Mouse (Mus musculus): ENCODE results near the gene Pacsin2. TPM values are rescaled to one million over a fixed set of nuclear protein-coding genes. Genes with fewer than 3 reads are reported as not detected.

The Pacsin2 gene
- polyA plus RNA-seq, 1 experiment from 2014 or later = 36.3 TPM

- H3K9me3 ChIP-seq (ENCODE audit: control insufficient read depth, low read length) = no peaks in the 10 kb centered on the region
- 79% methylated on average over 8 of the region's 8 CpGs for WGBS
- no peak overlapping the region for H3K4me3 ChIP-seq (ENCODE audit: low read depth, low read length)
- DNase-seq (ENCODE audit: low spot score, missing footprints) (no peak), ATAC-seq (ENCODE audit: low FRiP score) (no peak)
- H3K27ac ChIP-seq (ENCODE audit: low read depth, low read length) = no peak overlapping the region
- no peaks in the 10 kb centered on the region for H3K27me3 ChIP-seq (ENCODE audit: control insufficient read depth, insufficient read depth, low read length)
- no peaks in the 10 kb centered on the region for H3K36me3 ChIP-seq (ENCODE audit: control insufficient read depth, insufficient read depth, low read length)
- no peak overlapping the region for H3K4me2 ChIP-seq
- no peak overlapping the region for H3K9ac ChIP-seq (ENCODE audit: low read length)
- H3K4me1 ChIP-seq (ENCODE audit: control insufficient read depth, insufficient read depth, low read length) = no peaks in the 10 kb centered on the region
These were observed 18.3 kb upstream of the Pacsin2 start for GRCm38 (mm10) chr15:83482645-83483224.

- H3K27ac ChIP-seq (ENCODE audit: low read depth, low read length) = no peak overlapping the region
These were observed 16.9 kb upstream of the Pacsin2 start for GRCm38 (mm10) chr15:83481236-83481780.

GRCm38 (mm10) chr15:83479818-83480217 lies 15.4 kb upstream of the Pacsin2 start:
- H3K27me3 ChIP-seq (ENCODE audit: control insufficient read depth, insufficient read depth, low read length) = no peaks in the 10 kb centered on the region
- DNase-seq (ENCODE audit: low spot score, missing footprints) = no peak
- H3K27ac ChIP-seq (ENCODE audit: low read depth, low read length) = no peak overlapping the region
- H3K9ac ChIP-seq (ENCODE audit: low read length) = no peak overlapping the region
- 89% methylated on average over 4 of the region's 4 CpGs for WGBS
- no peaks in the 10 kb centered on the region for H3K36me3 ChIP-seq (ENCODE audit: control insufficient read depth, insufficient read depth, low read length)
- H3K4me2 ChIP-seq = no peak overlapping the region
- H3K4me1 ChIP-seq (ENCODE audit: control insufficient read depth, insufficient read depth, low read length) = no peaks in the 10 kb centered on the region
- no peak overlapping the region for H3K4me3 ChIP-seq (ENCODE audit: low read depth, low read length)
- ATAC-seq (ENCODE audit: low FRiP score) = no peak
- no peaks in the 10 kb centered on the region for H3K9me3 ChIP-seq (ENCODE audit: control insufficient read depth, low read length)

More at GRCm38 (mm10) chr15:83481236-83481780, 16.9 kb upstream of the Pacsin2 start:
- Histone ChIP-seq H3K9me3 (ENCODE audit: control insufficient read depth, low read length) (no peaks in the 10 kb centered on the region), H3K9ac (ENCODE audit: low read length) (no peak overlapping the region), H3K4me3 (ENCODE audit: low read depth, low read length) (no peak overlapping the region), H3K4me2 (no peak overlapping the region), H3K4me1 (ENCODE audit: control insufficient read depth, insufficient read depth, low read length) (no peaks in the 10 kb centered on the region), H3K27me3 (ENCODE audit: control insufficient read depth, insufficient read depth, low read length) (no peaks in the 10 kb centered on the region), H3K36me3 (ENCODE audit: control insufficient read depth, insufficient read depth, low read length) (no peaks in the 10 kb centered on the region)
- 75% methylated on average over 10 of the region's 10 CpGs for WGBS
- ATAC-seq (ENCODE audit: low FRiP score) = no peak
- no peak for DNase-seq (ENCODE audit: low spot score, missing footprints)

- WGBS = 77% methylated on average over 3 of the region's 3 CpGs
- Histone ChIP-seq H3K4me3 (ENCODE audit: low read depth, low read length) (no peak overlapping the region), H3K27me3 (ENCODE audit: control insufficient read depth, insufficient read depth, low read length) (no peaks in the 10 kb centered on the region), H3K27ac (ENCODE audit: low read depth, low read length) (no peak overlapping the region), H3K4me2 (no peak overlapping the region), H3K36me3 (ENCODE audit: control insufficient read depth, insufficient read depth, low read length) (no peaks in the 10 kb centered on the region), H3K4me1 (ENCODE audit: control insufficient read depth, insufficient read depth, low read length) (no peaks in the 10 kb centered on the region), H3K9ac (ENCODE audit: low read length) (no peak overlapping the region), H3K9me3 (ENCODE audit: control insufficient read depth, low read length) (no peaks in the 10 kb centered on the region)
- no peak for ATAC-seq (ENCODE audit: low FRiP score)
- no peak for DNase-seq (ENCODE audit: low spot score, missing footprints)
These were observed 13.7 kb upstream of the Pacsin2 start for GRCm38 (mm10) chr15:83478096-83478495.

GRCm38 (mm10) chr15:83476593-83477273 lies 12.3 kb upstream of the Pacsin2 start:
- Histone ChIP-seq H3K9ac (ENCODE audit: low read length) (no peak overlapping the region), H3K9me3 (ENCODE audit: control insufficient read depth, low read length) (no peaks in the 10 kb centered on the region), H3K36me3 (ENCODE audit: control insufficient read depth, insufficient read depth, low read length) (no peaks in the 10 kb centered on the region), H3K4me1 (ENCODE audit: control insufficient read depth, insufficient read depth, low read length) (no peaks in the 10 kb centered on the region), H3K27ac (ENCODE audit: low read depth, low read length) (no peak overlapping the region), H3K27me3 (ENCODE audit: control insufficient read depth, insufficient read depth, low read length) (no peaks in the 10 kb centered on the region), H3K4me2 (no peak overlapping the region), H3K4me3 (ENCODE audit: low read depth, low read length) (no peak overlapping the region)
- 86% methylated on average over 12 of the region's 12 CpGs for WGBS
- no peak for DNase-seq (ENCODE audit: low spot score, missing footprints)
- ATAC-seq (ENCODE audit: low FRiP score) = no peak

- Histone ChIP-seq H3K27ac (ENCODE audit: low read depth, low read length) (no peak overlapping the region), H3K9me3 (ENCODE audit: control insufficient read depth, low read length) (no peaks in the 10 kb centered on the region), H3K4me3 (ENCODE audit: low read depth, low read length) (no peak overlapping the region), H3K9ac (ENCODE audit: low read length) (no peak overlapping the region), H3K27me3 (ENCODE audit: control insufficient read depth, insufficient read depth, low read length) (no peaks in the 10 kb centered on the region), H3K4me2 (no peak overlapping the region), H3K4me1 (ENCODE audit: control insufficient read depth, insufficient read depth, low read length) (no peaks in the 10 kb centered on the region), H3K36me3 (ENCODE audit: control insufficient read depth, insufficient read depth, low read length) (no peaks in the 10 kb centered on the region)
- 36% methylated on average over 5 of the region's 5 CpGs for WGBS
- DNase-seq (ENCODE audit: low spot score, missing footprints) = no peak
- ATAC-seq (ENCODE audit: low FRiP score) = no peak
These were observed 10.0 kb upstream of the Pacsin2 start for GRCm38 (mm10) chr15:83474466-83474836.

GRCm38 (mm10) chr15:83473832-83474465 lies 9.5 kb upstream of the Pacsin2 start:
- no peak overlapping the region for H3K4me3 ChIP-seq (ENCODE audit: low read depth, low read length)
- WGBS = 72% methylated on average over 10 of the region's 10 CpGs
- ATAC-seq (ENCODE audit: low FRiP score) (no peak), DNase-seq (ENCODE audit: low spot score, missing footprints) (no peak)
- H3K4me1 ChIP-seq (ENCODE audit: control insufficient read depth, insufficient read depth, low read length) = no peaks in the 10 kb centered on the region
- H3K4me2 ChIP-seq = no peak overlapping the region
- no peak overlapping the region for H3K9ac ChIP-seq (ENCODE audit: low read length)
- no peaks in the 10 kb centered on the region for H3K27me3 ChIP-seq (ENCODE audit: control insufficient read depth, insufficient read depth, low read length)
- H3K27ac ChIP-seq (ENCODE audit: low read depth, low read length) = no peak overlapping the region
- H3K9me3 ChIP-seq (ENCODE audit: control insufficient read depth, low read length) = no peaks in the 10 kb centered on the region
- H3K36me3 ChIP-seq (ENCODE audit: control insufficient read depth, insufficient read depth, low read length) = no peaks in the 10 kb centered on the region

GRCm38 (mm10) chr15:83473251-83473650 lies 8.8 kb upstream of the Pacsin2 start:
- ATAC-seq (ENCODE audit: low FRiP score) = no peak
- Histone ChIP-seq H3K9me3 (ENCODE audit: control insufficient read depth, low read length) (no peaks in the 10 kb centered on the region), H3K36me3 (ENCODE audit: control insufficient read depth, insufficient read depth, low read length) (no peaks in the 10 kb centered on the region), H3K4me3 (ENCODE audit: low read depth, low read length) (no peak overlapping the region), H3K27me3 (ENCODE audit: control insufficient read depth, insufficient read depth, low read length) (no peaks in the 10 kb centered on the region), H3K27ac (ENCODE audit: low read depth, low read length) (no peak overlapping the region), H3K4me1 (ENCODE audit: control insufficient read depth, insufficient read depth, low read length) (no peaks in the 10 kb centered on the region), H3K4me2 (no peak overlapping the region), H3K9ac (ENCODE audit: low read length) (no peak overlapping the region)
- WGBS = 100% methylated on average over 1 of the region's 1 CpGs
- DNase-seq (ENCODE audit: low spot score, missing footprints) = no peak

- no peak for DNase-seq (ENCODE audit: low spot score, missing footprints)
- Histone ChIP-seq H3K9me3 (ENCODE audit: control insufficient read depth, low read length) (no peaks in the 10 kb centered on the region), H3K4me1 (ENCODE audit: control insufficient read depth, insufficient read depth, low read length) (no peaks in the 10 kb centered on the region), H3K36me3 (ENCODE audit: control insufficient read depth, insufficient read depth, low read length) (no peaks in the 10 kb centered on the region), H3K4me3 (ENCODE audit: low read depth, low read length) (no peak overlapping the region), H3K27me3 (ENCODE audit: control insufficient read depth, insufficient read depth, low read length) (no peaks in the 10 kb centered on the region), H3K9ac (ENCODE audit: low read length) (no peak overlapping the region), H3K27ac (ENCODE audit: low read depth, low read length) (no peak overlapping the region), H3K4me2 (no peak overlapping the region)
- no peak for ATAC-seq (ENCODE audit: low FRiP score)
- WGBS = 86% methylated on average over 7 of the region's 7 CpGs
These were observed 7.1 kb upstream of the Pacsin2 start for GRCm38 (mm10) chr15:83471476-83471875.

Measured in midbrain, embryonic 11.5 days (tissue).